Mouse (Mus musculus) hindbrain, postnatal 0 days (tissue): Measurements from ENCODE around the gene Olfr961. TPM values are rescaled to one million over a fixed set of nuclear protein-coding genes. Genes with fewer than 3 reads are reported as not detected.

Source experiments
- ATAC-seq: fragments of 200-750 bp; cut with Nextera tagmentation; 2 replicates; pipeline ENCODE4 v1.8.0; 2017; ENCODE audit warnings: mild to moderate bottlenecking, moderate TSS enrichment, moderate library complexity
- DNase-seq: peaks from one replicate; pipeline ENCODE4 v3.0.0-alpha.2; 2015; ENCODE audit warnings: low spot score
- H3K27ac ChIP-seq: fragments of 300-500 bp; sonication (generic); 2 replicates; pipeline ENCODE4 v1.5.1; 2014; ENCODE audit warnings: mild to moderate bottlenecking
- H3K27me3 ChIP-seq: fragments of 300-500 bp; sonication (generic); 2 replicates; pipeline ENCODE4 v1.6.1; 2014; ENCODE audit warnings: low read length, mixed read lengths; ENCODE audit not compliant: insufficient read depth
- H3K36me3 ChIP-seq: fragments of 300-500 bp; sonication (generic); 2 replicates; pipeline ENCODE4 v1.6.1; 2014; ENCODE audit warnings: low read length, mixed read lengths; ENCODE audit not compliant: insufficient read depth
- H3K4me1 ChIP-seq: fragments of 300-500 bp; sonication (generic); 2 replicates; pipeline ENCODE4 v1.6.1; 2014; ENCODE audit warnings: antibody characterized with exemption, low read length, mixed read lengths; ENCODE audit not compliant: insufficient read depth
- H3K4me2 ChIP-seq: fragments of 300-500 bp; sonication (generic); 2 replicates; pipeline ENCODE4 v1.6.1; 2014; ENCODE audit warnings: low read depth, mild to moderate bottlenecking, low read length, moderate library complexity, mixed read lengths
- H3K4me3 ChIP-seq: fragments of 300-500 bp; sonication (generic); 2 replicates; pipeline ENCODE4 v1.5.1; 2014; ENCODE audit warnings: low read length
- H3K9ac ChIP-seq: fragments of 300-500 bp; sonication (generic); replicated peaks from 2 replicates; pipeline ENCODE4 v1.6.1; 2014; ENCODE audit warnings: mild to moderate bottlenecking, low read length, moderate library complexity, mixed read lengths
- H3K9me3 ChIP-seq: fragments of 300-500 bp; sonication (generic); 2 replicates; pipeline ENCODE4 v1.6.1; 2016; ENCODE audit warnings: low read length, mixed read lengths
- CTCF ChIP-seq: IDR thresholded peaks from 2 replicates; pipeline ENCODE4 v1.5.1; 2016; ENCODE audit warnings: antibody characterized with exemption, control low read depth, low read depth
- WGBS: fragments of 180-500 bp; shearing (Covaris S2); extraction: QIAGEN DNeasy Blood & Tissue Kit; methylation state at CpG from one replicate; pipeline ENCODE4 v1.1.7; 2014; 5-methylcytosine and 5-hydroxymethylcytosine counted together
- polyA plus RNA-seq: library from polyadenylated mRNA; unstranded; fragments of >200 nt; fragmentation: Nextera tagmentation; extraction: Ambion mirVana; gene quantifications from 2 replicates; pipeline ENCODE4 v1.2.1, GENCODE M21; 2015
- total RNA-seq: library from RNA; depleted of rRNA; stranded (reverse); fragments of >200 nt; gene quantifications from 2 replicates; pipeline ENCODE4 v1.2.3, GENCODE M21; 2014; rRNA removed

Gene Olfr961
- total and polyA plus RNA-seq, 2 experiments from 2014 or later: not detected

GRCm38 (mm10) chr9:39654756-39655396 lies 10.0 kb downstream of the Olfr961 start:
- Histone ChIP-seq H3K4me3 (no peak overlapping the region), H3K4me2 (no peak overlapping the region), H3K36me3 (no peaks in the 10 kb centered on the region), H3K27me3 (no peaks in the 10 kb centered on the region), H3K9me3 (no peaks in the 10 kb centered on the region), H3K9ac (no peak overlapping the region), H3K27ac (no peak overlapping the region), H3K4me1 (no peaks in the 10 kb centered on the region)
- 43% methylated on average over 6 of the region's 6 CpGs for WGBS
- DNase-seq (peak; percentile 72), ATAC-seq (0 out of 2 replicates have a peak, but pooled peaks have one; percentile 53)
- TF ChIP-seq CTCF: no peak

DNA sequence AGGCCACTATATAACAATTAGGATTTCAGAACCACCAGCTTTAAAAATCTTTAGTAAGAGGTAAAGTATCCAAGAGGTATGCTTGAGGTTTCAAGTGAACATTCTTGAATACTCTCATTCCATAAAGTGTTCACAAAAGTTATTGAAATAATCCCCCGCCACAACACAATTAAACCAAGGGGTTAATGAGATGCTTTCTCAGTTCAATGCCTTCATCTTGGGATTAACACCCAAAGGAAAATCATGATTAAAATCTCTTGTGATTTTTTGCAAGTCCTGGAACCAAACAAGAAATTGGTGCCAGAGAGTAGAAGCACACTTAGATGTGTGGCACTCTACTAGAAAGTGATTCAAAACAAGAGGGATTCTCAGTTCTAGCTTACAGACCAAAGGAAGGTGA lies 22.0 kb downstream of the Olfr961 start, which contains the start of gene Olfr963:
TSS of gene Olfr963 (plus strand) at position 301 of the 400 bp plus-strand sequence.
- H3K9ac ChIP-seq: no peak within 1 kb of the TSS
- 91% methylated on average over 1 of the region's 1 CpGs for WGBS
- DNase-seq (no peak), ATAC-seq (no peak)
- H3K4me2 ChIP-seq: no peak within 1 kb of the TSS
- H3K27me3 ChIP-seq: no peaks in the 10 kb centered on the region
- H3K4me3 ChIP-seq: no peak within 1 kb of the TSS
- H3K36me3 ChIP-seq: no peaks in the 10 kb centered on the region
- no peak within 1 kb of the TSS for H3K27ac ChIP-seq
- no peaks in the 10 kb centered on the region for H3K9me3 ChIP-seq
- TF ChIP-seq CTCF: no peak
- H3K4me1 ChIP-seq: no peaks in the 10 kb centered on the region

- 79% methylated on average over 2 of the region's 2 CpGs for WGBS
- Histone ChIP-seq H3K4me2 (no peak overlapping the region), H3K36me3 (no peaks in the 10 kb centered on the region), H3K9me3 (no peaks in the 10 kb centered on the region), H3K27me3 (no peaks in the 10 kb centered on the region), H3K4me3 (no peak overlapping the region), H3K4me1 (no peaks in the 10 kb centered on the region), H3K9ac (no peak overlapping the region), H3K27ac (no peak overlapping the region)
- ATAC-seq: no peak
- TF ChIP-seq CTCF: no peak
- DNase-seq: no peak
Measured at GRCm38 (mm10) chr9:39669723-39670122, 24.8 kb downstream of the Olfr961 start.

- Histone ChIP-seq H3K9me3 (no peaks in the 10 kb centered on the region), H3K4me3 (no peak overlapping the region), H3K9ac (no peak overlapping the region), H3K27me3 (no peaks in the 10 kb centered on the region), H3K27ac (no peak overlapping the region), H3K4me1 (no peaks in the 10 kb centered on the region), H3K4me2 (no peak overlapping the region), H3K36me3 (no peaks in the 10 kb centered on the region)
- WGBS: 76% methylated on average over 2 of the region's 2 CpGs
- ATAC-seq: no peak
- no peak for TF ChIP-seq CTCF
- no peak for DNase-seq
Measured at GRCm38 (mm10) chr9:39674820-39675219, 29.9 kb downstream of the Olfr961 start.

DNA sequence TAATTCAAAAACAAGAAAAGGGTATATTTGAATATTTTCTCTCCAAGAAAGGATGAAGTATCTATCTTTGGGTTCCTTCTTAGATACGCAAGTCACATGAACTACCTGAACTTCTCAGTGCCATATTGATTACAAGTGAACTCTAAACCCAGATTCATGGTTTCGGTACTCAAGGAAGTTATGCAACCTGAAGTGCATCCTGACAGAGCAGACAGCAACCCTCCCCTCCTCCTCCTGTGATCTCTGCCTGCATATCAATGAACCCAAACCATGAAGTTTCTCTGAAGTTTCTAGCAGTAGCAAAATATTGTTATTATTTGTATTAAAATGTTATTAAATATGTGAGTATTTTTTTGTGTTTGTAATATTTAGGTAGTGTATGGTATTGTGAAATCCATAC lies 33.7 kb downstream of the Olfr961 start:
- 93% methylated on average over 2 of the region's 2 CpGs for WGBS
- ATAC-seq (no peak), DNase-seq (no peak)
- Histone ChIP-seq H3K4me2 (no peak overlapping the region), H3K4me3 (no peak overlapping the region), H3K9me3 (no peaks in the 10 kb centered on the region), H3K27ac (no peak overlapping the region), H3K36me3 (no peaks in the 10 kb centered on the region), H3K4me1 (no peaks in the 10 kb centered on the region), H3K27me3 (no peaks in the 10 kb centered on the region), H3K9ac (no peak overlapping the region)
- TF ChIP-seq CTCF: no peak

GRCm38 (mm10) chr9:39679280-39679679 lies 34.4 kb downstream of the Olfr961 start:
- Histone ChIP-seq H3K27me3 (no peaks in the 10 kb centered on the region), H3K4me3 (no peak overlapping the region), H3K9me3 (no peaks in the 10 kb centered on the region), H3K36me3 (no peaks in the 10 kb centered on the region), H3K27ac (no peak overlapping the region), H3K9ac (no peak overlapping the region), H3K4me2 (no peak overlapping the region), H3K4me1 (no peaks in the 10 kb centered on the region)
- 49% methylated on average over 2 of the region's 2 CpGs for WGBS
- peak; percentile 64 for DNase-seq
- ATAC-seq: peak; percentile 45; the same call in 1 of the 2 replicates
- no peak for TF ChIP-seq CTCF

Other genes starting within 250 kb of the Olfr961 start
- not detected in 2 replicates for gene Olfr952, start 217.9 kb upstream of the Olfr961 start, total RNA-seq
- gene Olfr952, start 217.9 kb upstream of the Olfr961 start, polyA plus RNA-seq: not detected in 2 replicates
- not detected in 2 replicates for gene Olfr954, start 188.4 kb upstream of the Olfr961 start, total RNA-seq
- not detected in 2 replicates for gene Olfr954, start 188.4 kb upstream of the Olfr961 start, polyA plus RNA-seq
- not detected in 2 replicates for gene Olfr955, start 173.1 kb upstream of the Olfr961 start, total RNA-seq
- not detected in 2 replicates for gene Olfr955, start 173.1 kb upstream of the Olfr961 start, polyA plus RNA-seq
- not detected in 2 replicates for gene Olfr44, start 151.1 kb upstream of the Olfr961 start, total RNA-seq
- not detected in 2 replicates for gene Olfr44, start 151.1 kb upstream of the Olfr961 start, polyA plus RNA-seq
- not detected in 2 replicates for gene Olfr957, start 129.3 kb upstream of the Olfr961 start, total RNA-seq
- gene Olfr957, start 129.3 kb upstream of the Olfr961 start, polyA plus RNA-seq: not detected in 2 replicates
- gene Olfr958, start 91.0 kb upstream of the Olfr961 start, total RNA-seq: not detected in 2 replicates
- gene Olfr958, start 91.0 kb upstream of the Olfr961 start, polyA plus RNA-seq: not detected in 2 replicates
- 3.6 TPM in 1 of 2 replicates, not detected in the other for gene Olfr959, start 69.5 kb upstream of the Olfr961 start, total RNA-seq
- gene Olfr959, start 69.5 kb upstream of the Olfr961 start, polyA plus RNA-seq: not detected in 2 replicates
- gene AW551984, start 40.7 kb upstream of the Olfr961 start, total RNA-seq: 234 and 241 TPM in 2 replicates
- 170 and 185 TPM in 2 replicates for gene AW551984, start 40.7 kb upstream of the Olfr961 start, polyA plus RNA-seq
- gene Olfr148, start 34.4 kb upstream of the Olfr961 start, total RNA-seq: not detected in 2 replicates
- gene Olfr148, start 34.4 kb upstream of the Olfr961 start, polyA plus RNA-seq: not detected in 2 replicates
- gene Olfr960, start 23.7 kb upstream of the Olfr961 start, total RNA-seq: not detected in 2 replicates
- not detected in 2 replicates for gene Olfr960, start 23.7 kb upstream of the Olfr961 start, polyA plus RNA-seq
- gene Olfr963, start 22.1 kb downstream of the Olfr961 start, total RNA-seq: not detected in 2 replicates
- gene Olfr963, start 22.1 kb downstream of the Olfr961 start, polyA plus RNA-seq: not detected in 2 replicates
- not detected in 2 replicates for gene Olfr149, start 62.0 kb downstream of the Olfr961 start, total RNA-seq
- gene Olfr149, start 62.0 kb downstream of the Olfr961 start, polyA plus RNA-seq: not detected in 2 replicates
- gene Olfr965, start 66.3 kb downstream of the Olfr961 start, total RNA-seq: not detected in 2 replicates
- gene Olfr965, start 66.3 kb downstream of the Olfr961 start, polyA plus RNA-seq: not detected in 2 replicates
- not detected in 2 replicates for gene Olfr150, start 85.9 kb downstream of the Olfr961 start, total RNA-seq
- not detected in 2 replicates for gene Olfr150, start 85.9 kb downstream of the Olfr961 start, polyA plus RNA-seq
- gene Olfr967, start 101.2 kb downstream of the Olfr961 start, total RNA-seq: not detected in 2 replicates
- not detected in 2 replicates for gene Olfr967, start 101.2 kb downstream of the Olfr961 start, polyA plus RNA-seq
- gene Olfr968, start 138.2 kb downstream of the Olfr961 start, total RNA-seq: not detected in 2 replicates
- not detected in 2 replicates for gene Olfr968, start 138.2 kb downstream of the Olfr961 start, polyA plus RNA-seq
- not detected in 2 replicates for gene Olfr969, start 145.9 kb downstream of the Olfr961 start, total RNA-seq
- not detected in 2 replicates for gene Olfr969, start 145.9 kb downstream of the Olfr961 start, polyA plus RNA-seq
- gene Olfr970, start 163.8 kb downstream of the Olfr961 start, total RNA-seq: not detected in 2 replicates
- not detected in 2 replicates for gene Olfr970, start 163.8 kb downstream of the Olfr961 start, polyA plus RNA-seq
- gene Olfr971, start 191.8 kb downstream of the Olfr961 start, total RNA-seq: not detected in 2 replicates
- not detected in 2 replicates for gene Olfr971, start 191.8 kb downstream of the Olfr961 start, polyA plus RNA-seq
- not detected in 2 replicates for gene Olfr972, start 221.3 kb downstream of the Olfr961 start, total RNA-seq
- not detected in 2 replicates for gene Olfr972, start 221.3 kb downstream of the Olfr961 start, polyA plus RNA-seq